Mouse (Mus musculus): ENCODE measurements around the gene Crocc2.

Gene Crocc2

GRCm38 (mm10) chr1:93271751-93272150 is 103.2 kb downstream of the Crocc2 start:
- DNase-seq (ENCODE audit: low spot score), result no peak

GRCm38 (mm10) chr1:93272409-93272821 is 103.9 kb downstream of the Crocc2 start:
- peak; percentile 66 for DNase-seq (ENCODE audit: low spot score)

- no peak for DNase-seq (ENCODE audit: low spot score)
Observed at GRCm38 (mm10) chr1:93275561-93275960, 107.0 kb downstream of the Crocc2 start.

GRCm38 (mm10) chr1:93277041-93277440 is 108.5 kb downstream of the Crocc2 start:
- DNase-seq (ENCODE audit: low spot score), result no peak
